Mouse (Mus musculus): ENCODE results near the gene Hddc3. TPM values are rescaled to one million over a fixed set of nuclear protein-coding genes. Genes with fewer than 3 reads are reported as not detected.

Gene Hddc3
- polyA plus RNA-seq, 1 experiment from 2014 or later: 8.5 TPM

GRCm38 (mm10) chr7:80373850-80374249 is 30.9 kb downstream of the Hddc3 start:
- Histone ChIP-seq H3K4me1 (ENCODE audit: insufficient read depth, low read depth, low read length) (peaks cover 8% of the 10 kb centered on the region; the same call in 1 of the 2 replicates), H3K4me2 (replicated peaks; ENCODE audit: low read depth, low read length) (no peak overlapping the region), H3K9ac (replicated peaks; ENCODE audit: low read depth) (no peak overlapping the region), H3K27me3 (replicated peaks; ENCODE audit: insufficient read depth, low read length) (no peaks in the 10 kb centered on the region), H3K9me3 (ENCODE audit: low read length) (no peaks in the 10 kb centered on the region), H3K4me3 (ENCODE audit: low read depth, low read length) (no peak overlapping the region), H3K36me3 (ENCODE audit: insufficient read depth, low read length) (peaks cover 6% of the 10 kb centered on the region; the same call in 1 of the 2 replicates), H3K27ac (ENCODE audit: low read length) (no peak overlapping the region)
- ATAC-seq: no peak
- WGBS: 81% methylated on average over 12 of the region's 12 CpGs
- TF ChIP-seq EP300 (IDR thresholded peaks at IDR 0.05) (no peak), CTCF (IDR thresholded peaks at IDR 0.05) (no peak)
- no peak for DNase-seq (ENCODE audit: low spot score)

GRCm38 (mm10) chr7:80374280-80374679 is 31.4 kb downstream of the Hddc3 start:
- 58% methylated on average over 3 of the region's 3 CpGs for whole genome bisulfite sequencing
- Histone ChIP-seq H3K4me2 (replicated peaks; ENCODE audit: low read depth, low read length) (no peak overlapping the region), H3K27me3 (replicated peaks; ENCODE audit: insufficient read depth, low read length) (no peaks in the 10 kb centered on the region), H3K9me3 (ENCODE audit: low read length) (no peaks in the 10 kb centered on the region), H3K36me3 (ENCODE audit: insufficient read depth, low read length) (peaks cover 7% of the 10 kb centered on the region; the same call in 1 of the 2 replicates), H3K27ac (ENCODE audit: low read length) (no peak overlapping the region), H3K4me1 (ENCODE audit: insufficient read depth, low read depth, low read length) (peaks cover 5% of the 10 kb centered on the region; the same call in 1 of the 2 replicates), H3K9ac (replicated peaks; ENCODE audit: low read depth) (no peak overlapping the region), H3K4me3 (ENCODE audit: low read depth, low read length) (no peak overlapping the region)
- TF ChIP-seq EP300 (IDR thresholded peaks at IDR 0.05) (no peak), CTCF (IDR thresholded peaks at IDR 0.05) (no peak)
- ATAC-seq: no peak
- no peak for DNase-seq (ENCODE audit: low spot score)

GRCm38 (mm10) chr7:80374733-80375132 is 31.8 kb downstream of the Hddc3 start:
- peaks cover 7% of the 10 kb centered on the region; the same call in 1 of the 2 replicates for H3K36me3 ChIP-seq (ENCODE audit: insufficient read depth, low read length)
- H3K9ac ChIP-seq (replicated peaks; ENCODE audit: low read depth): no peak overlapping the region
- no peak for ATAC-seq
- no peak overlapping the region for H3K27ac ChIP-seq (ENCODE audit: low read length)
- DNase-seq (ENCODE audit: low spot score): no peak
- H3K4me3 ChIP-seq (ENCODE audit: low read depth, low read length): no peak overlapping the region
- WGBS: 91% methylated on average over 3 of the region's 3 CpGs
- TF ChIP-seq CTCF (IDR thresholded peaks at IDR 0.05) (no peak), EP300 (IDR thresholded peaks at IDR 0.05) (no peak)
- 0 out of 2 replicates have a peak, but pooled peaks cover 4% of the 10 kb centered on the region for H3K4me1 ChIP-seq (ENCODE audit: insufficient read depth, low read depth, low read length)
- H3K9me3 ChIP-seq (ENCODE audit: low read length): no peaks in the 10 kb centered on the region
- H3K4me2 ChIP-seq (replicated peaks; ENCODE audit: low read depth, low read length): no peak overlapping the region
- H3K27me3 ChIP-seq (replicated peaks; ENCODE audit: insufficient read depth, low read length): no peaks in the 10 kb centered on the region

GRCm38 (mm10) chr7:80375376-80376039 is 32.6 kb downstream of the Hddc3 start:
- TF ChIP-seq EP300 (IDR thresholded peaks at IDR 0.05) (peak; percentile 45), CTCF (IDR thresholded peaks at IDR 0.05) (no peak)
- no peak for ATAC-seq
- 55% methylated on average over 9 of the region's 9 CpGs for WGBS
- Histone ChIP-seq H3K4me1 (ENCODE audit: insufficient read depth, low read depth, low read length) (0 out of 2 replicates have a peak, but pooled peaks cover 4% of the 10 kb centered on the region), H3K27ac (ENCODE audit: low read length) (no peak overlapping the region), H3K9me3 (ENCODE audit: low read length) (no peaks in the 10 kb centered on the region), H3K4me3 (ENCODE audit: low read depth, low read length) (no peak overlapping the region), H3K4me2 (replicated peaks; ENCODE audit: low read depth, low read length) (no peak overlapping the region), H3K36me3 (ENCODE audit: insufficient read depth, low read length) (peaks cover 10% of the 10 kb centered on the region; the same call in 1 of the 2 replicates), H3K27me3 (replicated peaks; ENCODE audit: insufficient read depth, low read length) (no peaks in the 10 kb centered on the region), H3K9ac (replicated peaks; ENCODE audit: low read depth) (no peak overlapping the region)
- peak; percentile 54 for DNase-seq (ENCODE audit: low spot score)

GRCm38 (mm10) chr7:80376192-80376591 is 33.3 kb downstream of the Hddc3 start:
- TF ChIP-seq EP300 (IDR thresholded peaks at IDR 0.05) (no peak), CTCF (IDR thresholded peaks at IDR 0.05) (no peak)
- Histone ChIP-seq H3K9me3 (ENCODE audit: low read length) (no peaks in the 10 kb centered on the region), H3K36me3 (ENCODE audit: insufficient read depth, low read length) (peaks cover 15% of the 10 kb centered on the region; the same call in 1 of the 2 replicates), H3K4me3 (ENCODE audit: low read depth, low read length) (no peak overlapping the region), H3K9ac (replicated peaks; ENCODE audit: low read depth) (no peak overlapping the region), H3K27ac (ENCODE audit: low read length) (no peak overlapping the region), H3K27me3 (replicated peaks; ENCODE audit: insufficient read depth, low read length) (no peaks in the 10 kb centered on the region), H3K4me2 (replicated peaks; ENCODE audit: low read depth, low read length) (no peak overlapping the region), H3K4me1 (ENCODE audit: insufficient read depth, low read depth, low read length) (0 out of 2 replicates have a peak, but pooled peaks cover 4% of the 10 kb centered on the region)
- DNase-seq (ENCODE audit: low spot score) (no peak), ATAC-seq (no peak)
- WGBS: 68% methylated on average over 10 of the region's 10 CpGs

GRCm38 (mm10) chr7:80377471-80377870 is 34.6 kb downstream of the Hddc3 start:
- 22% methylated on average over 6 of the region's 6 CpGs for WGBS
- DNase-seq (ENCODE audit: low spot score) (peak; percentile 63), ATAC-seq (peak; percentile 38; the same call in 1 of the 2 replicates)
- no peak overlapping the region for H3K27ac ChIP-seq (ENCODE audit: low read length)
- H3K4me2 ChIP-seq (replicated peaks; ENCODE audit: low read depth, low read length): no peak overlapping the region
- no peak overlapping the region for H3K4me3 ChIP-seq (ENCODE audit: low read depth, low read length)
- H3K9me3 ChIP-seq (ENCODE audit: low read length): no peaks in the 10 kb centered on the region
- H3K4me1 ChIP-seq (ENCODE audit: insufficient read depth, low read depth, low read length): 0 out of 2 replicates have a peak, but pooled peaks cover 4% of the 10 kb centered on the region
- H3K9ac ChIP-seq (replicated peaks; ENCODE audit: low read depth): no peak overlapping the region
- TF ChIP-seq CTCF (IDR thresholded peaks at IDR 0.05) (peak; percentile 94), EP300 (IDR thresholded peaks at IDR 0.05) (no peak)
- H3K36me3 ChIP-seq (ENCODE audit: insufficient read depth, low read length): peaks cover 15% of the 10 kb centered on the region; the same call in 1 of the 2 replicates
- H3K27me3 ChIP-seq (replicated peaks; ENCODE audit: insufficient read depth, low read length): no peaks in the 10 kb centered on the region

All from lung, postnatal 0 days (tissue).